Mouse (Mus musculus): ENCODE results near the gene Smg6. TPM values are rescaled to one million over a fixed set of nuclear protein-coding genes. Genes with fewer than 3 reads are reported as not detected.
A peak's percentile ranks its signal among the peaks of the same experiment; 100 is the strongest.

Smg6 gene
- 14.6 and 17.4 TPM in 2 replicates for polyA plus RNA-seq (2015; fragmentation: Nextera tagmentation; extraction: Ambion mirVana)

DNA sequence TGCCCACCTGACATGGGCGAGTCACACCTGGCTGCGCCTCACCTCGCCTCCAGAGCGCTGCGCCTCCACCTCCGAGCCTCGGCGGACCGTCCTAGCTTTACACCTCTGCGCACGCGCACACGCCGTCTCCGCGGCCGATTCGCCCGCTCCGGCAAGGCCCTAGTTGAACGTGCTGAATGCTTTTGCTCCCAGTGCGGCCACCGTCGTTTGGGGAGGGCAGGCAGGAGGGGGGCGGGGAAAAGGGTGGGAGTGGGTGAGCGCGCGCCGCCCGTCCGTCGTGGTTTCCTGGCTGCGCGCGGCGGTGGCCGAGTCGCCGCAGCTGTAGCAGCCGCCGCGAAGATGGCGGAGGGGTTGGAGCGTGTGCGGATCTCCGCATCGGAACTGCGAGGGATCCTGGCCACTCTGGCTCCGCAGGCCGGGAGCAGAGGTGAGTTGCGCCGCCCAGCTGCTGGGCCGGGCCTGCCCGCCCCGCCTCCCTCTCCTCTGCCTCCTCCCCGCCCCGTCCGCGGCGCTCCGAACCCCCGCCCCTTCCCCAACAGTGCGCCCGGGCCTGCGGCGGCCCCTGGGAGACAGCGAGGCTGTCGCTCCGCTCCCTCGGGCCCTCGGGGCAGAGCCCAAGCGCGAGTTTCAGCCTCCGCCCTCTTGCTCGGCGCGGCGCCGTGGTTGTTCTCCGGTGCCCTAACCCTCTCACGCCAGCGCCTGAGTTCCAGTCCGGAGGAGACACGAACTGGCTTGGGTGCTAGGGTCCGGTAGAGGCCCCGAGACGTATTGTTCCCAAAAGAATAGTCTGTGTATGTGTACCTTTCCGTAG lies at the start of gene Smg6, which contains the start of gene Srr:
TSS of gene Smg6 (plus strand) at position 247 of the 811 bp plus-strand sequence.
TSS of gene Srr (minus strand) at position 372 of the 811 bp plus-strand sequence.
- under 1% methylated on average over 77 of the region's 88 CpGs for WGBS
- peak within 1 kb of the TSS; percentile 97 for H3K4me3 ChIP-seq (ENCODE audit: low read depth, low read length)
- ATAC-seq = peak; percentile 94
- peaks cover 20% of the 10 kb centered on the region for H3K4me1 ChIP-seq (ENCODE audit: control insufficient read depth, insufficient read depth, low read length)
- no peaks in the 10 kb centered on the region for H3K9me3 ChIP-seq (replicated peaks; ENCODE audit: control insufficient read depth, low read length, poor library complexity, severe bottlenecking)
- peak within 1 kb of the TSS; percentile 98 for H3K9ac ChIP-seq (ENCODE audit: low read depth, low read length)
- peak within 1 kb of the TSS; percentile 96 for H3K27ac ChIP-seq (ENCODE audit: low read length)
- no peaks in the 10 kb centered on the region for H3K27me3 ChIP-seq (ENCODE audit: control insufficient read depth, insufficient read depth, low read depth, low read length)
- H3K4me2 ChIP-seq (ENCODE audit: low read length) = peak within 1 kb of the TSS; percentile 74
- H3K36me3 ChIP-seq (ENCODE audit: control insufficient read depth, insufficient read depth, low read length) = no peaks in the 10 kb centered on the region; the same call in 1 of the 2 replicates

GRCm38 (mm10) chr11:74876801-74877200 lies 48.8 kb upstream of the Smg6 start:
- ATAC-seq = peak; percentile 91
- Histone ChIP-seq H3K36me3 (ENCODE audit: control insufficient read depth, insufficient read depth, low read length) (no peaks in the 10 kb centered on the region), H3K4me2 (ENCODE audit: low read length) (peak overlapping the region; percentile 48), H3K27me3 (ENCODE audit: control insufficient read depth, insufficient read depth, low read depth, low read length) (no peaks in the 10 kb centered on the region), H3K27ac (ENCODE audit: low read length) (peak overlapping the region; percentile 77), H3K9me3 (replicated peaks; ENCODE audit: control insufficient read depth, low read length, poor library complexity, severe bottlenecking) (no peaks in the 10 kb centered on the region), H3K9ac (ENCODE audit: low read depth, low read length) (0 out of 2 replicates have a peak overlapping the region, but pooled peaks have one; percentile 40), H3K4me3 (ENCODE audit: low read depth, low read length) (no peak overlapping the region; the same call in 1 of the 2 replicates), H3K4me1 (ENCODE audit: control insufficient read depth, insufficient read depth, low read length) (peaks cover 13% of the 10 kb centered on the region)
- 2% methylated on average over 9 of the region's 9 CpGs for WGBS

DNA sequence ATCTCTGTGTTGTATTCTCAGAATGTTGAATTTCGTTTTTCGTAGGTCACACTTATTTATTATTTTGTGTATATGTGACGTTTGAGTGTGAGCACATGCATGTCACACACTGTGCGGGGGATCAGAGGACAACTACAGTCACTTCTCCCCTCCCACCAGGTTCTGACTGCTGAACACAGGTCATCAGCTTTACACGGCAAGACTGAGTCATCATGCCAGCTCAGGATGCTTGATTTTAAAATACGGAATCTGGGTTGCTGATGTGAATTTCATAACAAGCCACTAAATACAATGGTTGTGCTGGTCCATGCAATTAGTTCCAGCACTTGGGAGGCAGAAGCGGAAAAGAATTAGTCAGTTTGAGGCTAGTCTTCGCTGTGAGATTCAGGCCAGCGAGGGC lies 44.6 kb upstream of the Smg6 start:
- H3K4me1 ChIP-seq (ENCODE audit: control insufficient read depth, insufficient read depth, low read length) = peaks cover 11% of the 10 kb centered on the region
- H3K27ac ChIP-seq (ENCODE audit: low read length) = no peak overlapping the region
- no peak for ATAC-seq
- no peak overlapping the region for H3K9ac ChIP-seq (ENCODE audit: low read depth, low read length)
- H3K4me3 ChIP-seq (ENCODE audit: low read depth, low read length) = no peak overlapping the region
- 89% methylated on average over 9 of the region's 9 CpGs for WGBS
- H3K4me2 ChIP-seq (ENCODE audit: low read length) = no peak overlapping the region
- H3K27me3 ChIP-seq (ENCODE audit: control insufficient read depth, insufficient read depth, low read depth, low read length) = no peaks in the 10 kb centered on the region
- H3K36me3 ChIP-seq (ENCODE audit: control insufficient read depth, insufficient read depth, low read length) = peaks cover 7% of the 10 kb centered on the region; the same call in 1 of the 2 replicates
- H3K9me3 ChIP-seq (replicated peaks; ENCODE audit: control insufficient read depth, low read length, poor library complexity, severe bottlenecking) = no peaks in the 10 kb centered on the region

DNA sequence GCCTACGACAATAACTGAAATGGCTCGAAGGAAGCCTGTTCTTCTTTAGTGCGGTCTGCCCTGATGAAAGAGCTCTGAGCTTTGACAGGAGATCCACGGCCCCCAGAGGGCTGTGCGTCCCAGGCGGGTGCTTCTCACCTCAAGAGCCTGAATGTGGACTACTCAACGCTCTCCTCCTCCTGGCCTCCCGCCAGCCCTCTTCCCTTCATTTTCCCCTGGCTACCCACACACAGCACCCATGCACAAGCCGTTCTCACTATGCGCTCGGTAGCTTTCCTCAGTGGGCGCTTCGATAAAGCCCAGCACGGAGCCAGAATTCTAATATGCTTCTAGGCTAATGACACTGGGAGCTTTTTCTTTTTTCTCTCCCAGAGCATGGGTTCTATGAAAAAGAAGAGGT lies 43.6 kb upstream of the Smg6 start:
- no peak overlapping the region; the same call in 1 of the 2 replicates for H3K4me2 ChIP-seq (ENCODE audit: low read length)
- no peak for ATAC-seq
- H3K27ac ChIP-seq (ENCODE audit: low read length) = no peak overlapping the region
- no peak overlapping the region for H3K9ac ChIP-seq (ENCODE audit: low read depth, low read length)
- peaks cover 7% of the 10 kb centered on the region; the same call in 1 of the 2 replicates for H3K36me3 ChIP-seq (ENCODE audit: control insufficient read depth, insufficient read depth, low read length)
- H3K27me3 ChIP-seq (ENCODE audit: control insufficient read depth, insufficient read depth, low read depth, low read length) = no peaks in the 10 kb centered on the region
- no peaks in the 10 kb centered on the region for H3K9me3 ChIP-seq (replicated peaks; ENCODE audit: control insufficient read depth, low read length, poor library complexity, severe bottlenecking)
- peaks cover under 1% of the 10 kb centered on the region for H3K4me1 ChIP-seq (ENCODE audit: control insufficient read depth, insufficient read depth, low read length)
- H3K4me3 ChIP-seq (ENCODE audit: low read depth, low read length) = no peak overlapping the region
- 49% methylated on average over 14 of the region's 14 CpGs for WGBS

GRCm38 (mm10) chr11:74883098-74883497 lies 42.5 kb upstream of the Smg6 start:
- 93% methylated on average over 10 of the region's 10 CpGs for WGBS
- no peaks in the 10 kb centered on the region for H3K27me3 ChIP-seq (ENCODE audit: control insufficient read depth, insufficient read depth, low read depth, low read length)
- H3K27ac ChIP-seq (ENCODE audit: low read length) = no peak overlapping the region
- H3K4me3 ChIP-seq (ENCODE audit: low read depth, low read length) = no peak overlapping the region
- no peaks in the 10 kb centered on the region for H3K4me1 ChIP-seq (ENCODE audit: control insufficient read depth, insufficient read depth, low read length)
- ATAC-seq = no peak
- no peak overlapping the region for H3K4me2 ChIP-seq (ENCODE audit: low read length)
- no peaks in the 10 kb centered on the region for H3K9me3 ChIP-seq (replicated peaks; ENCODE audit: control insufficient read depth, low read length, poor library complexity, severe bottlenecking)
- H3K36me3 ChIP-seq (ENCODE audit: control insufficient read depth, insufficient read depth, low read length) = peaks cover 7% of the 10 kb centered on the region; the same call in 1 of the 2 replicates
- no peak overlapping the region for H3K9ac ChIP-seq (ENCODE audit: low read depth, low read length)

DNA sequence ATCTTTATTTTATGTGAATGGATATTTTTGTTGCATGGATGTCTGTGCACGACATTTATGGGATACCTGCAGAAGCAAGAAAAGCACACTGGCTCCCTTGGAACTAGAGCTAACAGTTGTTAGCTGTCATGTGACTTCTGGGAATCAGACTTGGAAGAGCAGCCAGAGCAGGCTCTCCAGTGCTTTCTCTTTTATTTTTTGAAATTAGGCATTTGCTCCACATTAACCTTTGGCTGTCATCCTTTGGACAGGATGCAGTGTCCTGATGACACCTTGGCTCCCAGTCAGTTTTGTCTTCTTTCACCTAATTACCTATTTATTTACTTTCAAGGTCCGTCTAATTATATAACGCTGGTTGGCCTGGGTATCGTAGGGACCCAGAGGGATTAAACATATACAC lies 31.0 kb upstream of the Smg6 start:
- 89% methylated on average over 4 of the region's 4 CpGs for WGBS
- no peak overlapping the region for H3K27ac ChIP-seq (ENCODE audit: low read length)
- peaks cover 25% of the 10 kb centered on the region for H3K4me1 ChIP-seq (ENCODE audit: control insufficient read depth, insufficient read depth, low read length)
- H3K4me2 ChIP-seq (ENCODE audit: low read length) = no peak overlapping the region
- no peak overlapping the region for H3K4me3 ChIP-seq (ENCODE audit: low read depth, low read length)
- H3K9ac ChIP-seq (ENCODE audit: low read depth, low read length) = no peak overlapping the region
- H3K9me3 ChIP-seq (replicated peaks; ENCODE audit: control insufficient read depth, low read length, poor library complexity, severe bottlenecking) = no peaks in the 10 kb centered on the region
- ATAC-seq = no peak
- H3K27me3 ChIP-seq (ENCODE audit: control insufficient read depth, insufficient read depth, low read depth, low read length) = no peaks in the 10 kb centered on the region
- 0 out of 2 replicates have a peak, but pooled peaks cover 7% of the 10 kb centered on the region for H3K36me3 ChIP-seq (ENCODE audit: control insufficient read depth, insufficient read depth, low read length)

DNA sequence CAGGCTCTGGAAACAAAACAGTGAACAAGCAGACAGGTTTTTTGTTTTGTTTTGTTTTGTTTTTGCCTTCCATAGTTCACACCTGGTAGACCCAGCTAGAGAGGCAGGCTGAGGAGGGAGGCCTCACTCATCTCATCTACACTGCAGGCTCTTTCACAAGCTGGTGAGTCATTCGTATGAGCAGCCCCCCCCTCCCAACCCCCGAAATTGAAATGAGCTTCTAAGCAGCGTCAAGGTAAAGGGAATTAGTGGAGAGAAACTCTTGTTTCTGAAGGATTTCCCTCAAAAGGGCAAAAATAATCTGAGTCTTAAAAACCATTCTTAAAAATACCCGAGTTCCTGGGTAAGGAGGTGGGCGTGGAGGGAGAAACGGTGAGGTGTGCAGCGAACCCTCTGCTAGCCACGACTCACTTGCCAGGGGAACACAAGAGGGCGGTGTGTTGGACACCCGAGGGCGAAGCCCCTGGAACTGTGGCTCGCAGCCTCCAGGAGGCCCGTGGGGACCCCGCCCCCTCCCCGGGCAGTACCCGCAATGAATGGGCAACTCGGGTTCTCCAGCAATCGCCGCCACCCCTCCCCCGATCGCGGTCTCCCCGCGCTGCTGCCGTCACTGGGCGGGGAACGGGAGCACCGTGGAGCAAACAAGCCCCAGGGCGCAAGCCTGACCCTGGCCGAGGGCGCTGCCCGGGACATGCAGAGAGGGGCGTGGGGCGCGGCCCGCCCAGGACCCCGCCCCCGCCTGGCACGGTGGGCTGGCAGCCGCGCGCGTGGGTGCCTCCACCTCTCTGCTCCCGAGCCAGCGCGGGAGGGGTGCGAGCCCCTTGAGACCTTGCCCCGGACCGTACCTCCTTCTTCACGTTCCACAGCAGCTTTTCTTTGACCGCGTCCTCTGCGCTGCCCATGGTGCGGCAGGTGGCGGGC lies 29.4 kb upstream of the Smg6 start:
- peak overlapping the region; percentile 95 for H3K27ac ChIP-seq (ENCODE audit: low read length)
- 1% methylated on average over 37 of the region's 55 CpGs for WGBS
- H3K4me3 ChIP-seq (ENCODE audit: low read depth, low read length) = peak overlapping the region; percentile 91
- peak overlapping the region; percentile 93 for H3K4me2 ChIP-seq (ENCODE audit: low read length)
- ATAC-seq = peak; percentile 52
- H3K4me1 ChIP-seq (ENCODE audit: control insufficient read depth, insufficient read depth, low read length) = peaks cover 25% of the 10 kb centered on the region
- H3K9me3 ChIP-seq (replicated peaks; ENCODE audit: control insufficient read depth, low read length, poor library complexity, severe bottlenecking) = no peaks in the 10 kb centered on the region
- peak overlapping the region; percentile 89 for H3K9ac ChIP-seq (ENCODE audit: low read depth, low read length)
- H3K27me3 ChIP-seq (ENCODE audit: control insufficient read depth, insufficient read depth, low read depth, low read length) = no peaks in the 10 kb centered on the region
- peaks cover 7% of the 10 kb centered on the region; the same call in 1 of the 2 replicates for H3K36me3 ChIP-seq (ENCODE audit: control insufficient read depth, insufficient read depth, low read length)

- under 1% methylated on average over 68 of the region's 74 CpGs for WGBS
- H3K9me3 ChIP-seq (replicated peaks; ENCODE audit: control insufficient read depth, low read length, poor library complexity, severe bottlenecking) = no peaks in the 10 kb centered on the region
- H3K9ac ChIP-seq (ENCODE audit: low read depth, low read length) = peak within 1 kb of the TSS; percentile 89
- H3K27me3 ChIP-seq (ENCODE audit: control insufficient read depth, insufficient read depth, low read depth, low read length) = no peaks in the 10 kb centered on the region
- ATAC-seq = peak; percentile 85
- peak within 1 kb of the TSS; percentile 95 for H3K27ac ChIP-seq (ENCODE audit: low read length)
- H3K36me3 ChIP-seq (ENCODE audit: control insufficient read depth, insufficient read depth, low read length) = peaks cover 10% of the 10 kb centered on the region; the same call in 1 of the 2 replicates
- H3K4me1 ChIP-seq (ENCODE audit: control insufficient read depth, insufficient read depth, low read length) = peaks cover 25% of the 10 kb centered on the region
- peak within 1 kb of the TSS; percentile 93 for H3K4me2 ChIP-seq (ENCODE audit: low read length)
- peak within 1 kb of the TSS; percentile 91 for H3K4me3 ChIP-seq (ENCODE audit: low read depth, low read length)
Observed at GRCm38 (mm10) chr11:74896901-74897677, 28.5 kb upstream of the Smg6 start, which contains the start of gene Sgsm2. TSS of gene Sgsm2 (minus strand) at chr11:74897060.

Measured in midbrain, embryonic 16.5 days (tissue).